Mouse (Mus musculus) liver, embryonic 11.5 days (tissue): ENCODE results near the gene Psme1. TPM values are rescaled to one million over a fixed set of nuclear protein-coding genes. Genes with fewer than 3 reads are reported as not detected.

Experiments used
- ATAC-seq: fragments of 200-750 bp; cut with Nextera tagmentation; replicated peaks from 2 replicates; pipeline ENCODE4 v1.8.0; 2017; ENCODE audit warnings: moderate number of reproducible peaks, mild to moderate bottlenecking, moderate TSS enrichment, moderate library complexity; ENCODE audit not compliant: low FRiP score
- DNase-seq: peaks from one replicate; pipeline ENCODE4 v3.0.0-alpha.2; 2017; ENCODE audit warnings: low spot score
- H3K27ac ChIP-seq: fragments of 300-500 bp; sonication (generic); 2 replicates; pipeline ENCODE4 v1.5.1; 2014; ENCODE audit warnings: mild to moderate bottlenecking, low read depth, low read length, control low read depth
- H3K27me3 ChIP-seq: fragments of 300-500 bp; sonication (generic); replicated peaks from 2 replicates; pipeline ENCODE4 v1.6.1; 2014; ENCODE audit warnings: low read length, mixed read lengths; ENCODE audit not compliant: control insufficient read depth, insufficient read depth
- H3K36me3 ChIP-seq: fragments of 300-500 bp; sonication (generic); 2 replicates; pipeline ENCODE4 v1.6.1; 2014; ENCODE audit warnings: mild to moderate bottlenecking, low read length, moderate library complexity, mixed read lengths; ENCODE audit not compliant: control insufficient read depth, insufficient read depth
- H3K4me1 ChIP-seq: fragments of 300-500 bp; sonication (generic); replicated peaks from 2 replicates; pipeline ENCODE4 v1.6.1; 2014; ENCODE audit warnings: low read length, mixed read lengths; ENCODE audit not compliant: control insufficient read depth, insufficient read depth
- H3K4me2 ChIP-seq: fragments of 300-500 bp; sonication (generic); 2 replicates; pipeline ENCODE4 v1.6.1; 2014; ENCODE audit warnings: mild to moderate bottlenecking, control low read depth, moderate library complexity
- H3K4me3 ChIP-seq: fragments of 300-500 bp; sonication (generic); 2 replicates; pipeline ENCODE4 v1.5.1; 2014; ENCODE audit warnings: low read depth, low read length, control low read depth
- H3K9ac ChIP-seq: fragments of 300-500 bp; sonication (generic); 2 replicates; pipeline ENCODE4 v1.6.1; 2014; ENCODE audit warnings: low read depth, low read length, control low read depth
- H3K9me3 ChIP-seq: fragments of 300-500 bp; sonication (generic); 2 replicates; pipeline ENCODE4 v1.6.1; 2016; ENCODE audit warnings: low read length, inconsistent platforms, mixed read lengths; ENCODE audit not compliant: control insufficient read depth
- WGBS: fragments of 180-500 bp; shearing (Covaris S2); extraction: QIAGEN DNeasy Blood & Tissue Kit; methylation state at CpG from one replicate; pipeline ENCODE4 v1.1.7; 2014; 5-methylcytosine and 5-hydroxymethylcytosine counted together
- polyA plus RNA-seq: library from polyadenylated mRNA; unstranded; fragments of >200 nt; fragmentation: Nextera tagmentation; extraction: Ambion mirVana; gene quantifications from 2 replicates; pipeline ENCODE4 v1.2.1, GENCODE M21; 2014

Psme1 gene
- polyA plus RNA-seq, 1 experiment from 2014 or later: 172 TPM

DNA sequence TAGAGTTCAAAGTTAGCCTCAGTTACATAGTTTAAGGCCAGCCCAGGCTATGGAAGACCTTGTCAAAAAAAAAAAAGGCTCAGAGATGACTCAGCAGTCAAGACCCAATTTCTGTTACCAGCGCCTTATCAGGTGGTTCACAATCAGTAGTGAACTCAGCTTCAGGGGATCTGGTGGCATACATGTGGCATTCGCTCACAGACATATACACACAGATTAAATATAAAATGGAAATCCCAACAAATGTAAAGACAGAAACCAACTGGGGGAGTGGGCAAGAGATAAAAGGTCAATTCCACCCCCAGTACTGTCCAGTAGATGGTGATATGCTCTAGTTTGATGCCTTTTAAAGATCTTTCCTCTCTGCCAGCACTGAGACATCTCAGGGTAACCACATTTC lies 8.2 kb downstream of the Psme1 start:
- peak; percentile 49 for ATAC-seq
- peak overlapping the region; percentile 28; the same call in 1 of the 2 replicates for H3K4me3 ChIP-seq
- 38% methylated on average over 2 of the region's 2 CpGs for WGBS
- peaks cover 40% of the 10 kb centered on the region for H3K4me1 ChIP-seq
- no peaks in the 10 kb centered on the region for H3K9me3 ChIP-seq
- H3K36me3 ChIP-seq: peaks cover 10% of the 10 kb centered on the region; the same call in 1 of the 2 replicates
- H3K4me2 ChIP-seq: peak overlapping the region; percentile 94
- H3K9ac ChIP-seq: peak overlapping the region; percentile 56
- DNase-seq: no peak
- peak overlapping the region; percentile 98 for H3K27ac ChIP-seq
- no peaks in the 10 kb centered on the region for H3K27me3 ChIP-seq

- H3K4me2 ChIP-seq: no peak overlapping the region
- no peaks in the 10 kb centered on the region for H3K9me3 ChIP-seq
- H3K9ac ChIP-seq: no peak overlapping the region
- H3K4me3 ChIP-seq: no peak overlapping the region
- H3K27ac ChIP-seq: no peak overlapping the region
- 88% methylated on average over 5 of the region's 5 CpGs for WGBS
- peaks cover 2% of the 10 kb centered on the region; the same call in 1 of the 2 replicates for H3K36me3 ChIP-seq
- peaks cover 43% of the 10 kb centered on the region for H3K4me1 ChIP-seq
- no peak for ATAC-seq
- no peaks in the 10 kb centered on the region for H3K27me3 ChIP-seq
- no peak for DNase-seq
These were observed 11.3 kb downstream of the Psme1 start for GRCm38 (mm10) chr14:55589271-55589670.

GRCm38 (mm10) chr14:55589771-55590448 lies 12.0 kb downstream of the Psme1 start:
- peaks cover 39% of the 10 kb centered on the region for H3K4me1 ChIP-seq
- 82% methylated on average over 11 of the region's 11 CpGs for WGBS
- ATAC-seq: no peak

DNA sequence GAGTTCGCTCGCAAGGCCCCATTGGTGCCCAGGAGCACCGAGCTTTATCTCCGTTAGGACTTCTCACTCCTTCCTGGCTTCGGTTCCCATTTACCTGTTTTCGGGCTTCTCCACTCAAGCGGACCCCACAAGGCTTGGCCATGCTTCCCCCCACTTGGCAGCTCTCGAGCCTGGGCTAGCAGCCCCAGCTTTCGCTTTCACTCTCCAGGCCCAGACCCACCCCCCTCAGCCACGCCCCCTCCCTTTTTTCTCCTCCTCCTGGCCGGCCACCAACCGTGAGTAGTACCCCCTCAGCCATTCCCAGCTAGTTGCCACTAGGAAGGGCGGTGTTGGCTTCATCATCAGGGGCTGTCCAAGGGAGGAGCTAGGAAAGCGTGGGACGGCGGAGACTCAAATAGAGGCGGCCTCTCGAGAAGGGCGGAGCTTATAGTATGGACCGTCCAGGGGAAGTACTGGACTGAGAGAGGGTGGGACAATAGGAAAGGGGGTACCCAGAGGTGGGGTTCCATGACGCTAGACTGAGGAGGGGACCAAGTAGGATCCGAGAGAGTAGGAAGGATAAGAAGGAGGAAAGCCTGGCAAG lies 12.9 kb downstream of the Psme1 start, which contains the start of gene Psme2:
Gene Psme2, minus strand, starts transcription at position 366 of the 583 bp plus-strand sequence.
- Histone ChIP-seq H3K27me3 (no peaks in the 10 kb centered on the region), H3K4me1 (peaks cover 34% of the 10 kb centered on the region), H3K9me3 (no peaks in the 10 kb centered on the region), H3K4me3 (peak within 1 kb of the TSS; percentile 99), H3K27ac (peak within 1 kb of the TSS; percentile 78), H3K36me3 (peaks cover 11% of the 10 kb centered on the region), H3K4me2 (peak within 1 kb of the TSS; percentile 97), H3K9ac (peak within 1 kb of the TSS; percentile 97)
- WGBS: under 1% methylated on average over 22 of the region's 22 CpGs
- ATAC-seq (peak; percentile 89), DNase-seq (peak; percentile 86)

More at GRCm38 (mm10) chr14:55589771-55590448, 12.0 kb downstream of the Psme1 start:
- peak overlapping the region; percentile 97 for H3K9ac ChIP-seq
- H3K27ac ChIP-seq: peak overlapping the region; percentile 78
- H3K4me2 ChIP-seq: peak overlapping the region; percentile 97
- no peak for DNase-seq
- no peaks in the 10 kb centered on the region for H3K9me3 ChIP-seq
- H3K4me3 ChIP-seq: peak overlapping the region; percentile 99
- H3K36me3 ChIP-seq: peaks cover 2% of the 10 kb centered on the region; the same call in 1 of the 2 replicates
- H3K27me3 ChIP-seq: no peaks in the 10 kb centered on the region

GRCm38 (mm10) chr14:55591331-55591891 lies 13.5 kb downstream of the Psme1 start, which contains the start of gene Rnf31:
Gene Rnf31, plus strand, starts transcription at chr14:55591708.
- ATAC-seq (peak; percentile 90), DNase-seq (peak; percentile 91)
- Histone ChIP-seq H3K4me1 (peaks cover 29% of the 10 kb centered on the region), H3K9me3 (no peaks in the 10 kb centered on the region), H3K27ac (peak within 1 kb of the TSS; percentile 78), H3K4me3 (peak within 1 kb of the TSS; percentile 99), H3K27me3 (no peaks in the 10 kb centered on the region), H3K36me3 (peaks cover 17% of the 10 kb centered on the region), H3K9ac (peak within 1 kb of the TSS; percentile 97), H3K4me2 (peak within 1 kb of the TSS; percentile 97)
- WGBS: under 1% methylated on average over 33 of the region's 33 CpGs

- Histone ChIP-seq H3K36me3 (peaks cover 25% of the 10 kb centered on the region), H3K4me3 (peak overlapping the region; percentile 99), H3K27ac (peak overlapping the region; percentile 78), H3K9ac (peak overlapping the region; percentile 97), H3K4me2 (peak overlapping the region; percentile 97), H3K9me3 (no peaks in the 10 kb centered on the region), H3K4me1 (peaks cover 23% of the 10 kb centered on the region), H3K27me3 (no peaks in the 10 kb centered on the region)
- ATAC-seq: no peak
- no peak for DNase-seq
- WGBS: 3% methylated on average over 16 of the region's 16 CpGs
These were observed 14.3 kb downstream of the Psme1 start for GRCm38 (mm10) chr14:55592226-55592625.

GRCm38 (mm10) chr14:55596036-55596690 lies 18.2 kb downstream of the Psme1 start:
- H3K4me1 ChIP-seq: peaks cover 16% of the 10 kb centered on the region
- WGBS: 88% methylated on average over 13 of the region's 13 CpGs
- H3K4me3 ChIP-seq: no peak overlapping the region
- ATAC-seq: no peak
- H3K9ac ChIP-seq: no peak overlapping the region
- DNase-seq: no peak
- H3K36me3 ChIP-seq: peaks cover 39% of the 10 kb centered on the region
- H3K9me3 ChIP-seq: no peaks in the 10 kb centered on the region
- H3K27ac ChIP-seq: no peak overlapping the region
- H3K4me2 ChIP-seq: no peak overlapping the region
- no peaks in the 10 kb centered on the region for H3K27me3 ChIP-seq

GRCm38 (mm10) chr14:55598521-55599390 lies 20.8 kb downstream of the Psme1 start:
- WGBS: 92% methylated on average over 21 of the region's 21 CpGs
- H3K36me3 ChIP-seq: peaks cover 52% of the 10 kb centered on the region
- no peak overlapping the region for H3K4me3 ChIP-seq
- no peak overlapping the region for H3K4me2 ChIP-seq
- DNase-seq (no peak), ATAC-seq (no peak)
- no peak overlapping the region for H3K27ac ChIP-seq
- no peaks in the 10 kb centered on the region for H3K27me3 ChIP-seq
- H3K4me1 ChIP-seq: peaks cover 6% of the 10 kb centered on the region
- no peaks in the 10 kb centered on the region for H3K9me3 ChIP-seq
- no peak overlapping the region for H3K9ac ChIP-seq
